Mouse (Mus musculus): ENCODE measurements around the gene Hunk.

- TF ChIP-seq MAX (IDR thresholded peaks at IDR 0.05): no peak
- no peak for TF ChIP-seq CTCF (IDR thresholded peaks at IDR 0.05; ENCODE audit: control insufficient read depth, insufficient read depth, insufficient read length)
- no peak for TF ChIP-seq CEBPB (IDR thresholded peaks at IDR 0.05; ENCODE audit: low read depth)
- no peak for TF ChIP-seq MYOG (IDR thresholded peaks at IDR 0.05; ENCODE audit: control insufficient read depth, extremely low read depth, insufficient read length)
- no peak for TF ChIP-seq USF1 (IDR thresholded peaks at IDR 0.05; ENCODE audit: low read depth)
- TF ChIP-seq FOSL1 (IDR thresholded peaks at IDR 0.05; ENCODE audit: insufficient read depth, low read length, poor library complexity, severe bottlenecking): no peak
Measured at GRCm38 (mm10) chr16:90468286-90468685, 82.5 kb downstream of the Hunk start.
